Mouse (Mus musculus) ES-Bruce4 (cell line): ENCODE measurements at regions not wholly inside any gene's neighbourhood (a gene's known extent, or its start where the extent isn't known, plus 50 kb on each side); places are given as distances from the start of the nearest gene placed in this dataset.

Source experiments
- CTCF ChIP-seq: IDR thresholded peaks from one replicate; pipeline ENCODE4 v1.8.1; 2011; ENCODE audit warnings: low read depth, low read length
- POLR2A ChIP-seq: IDR thresholded peaks from one replicate; pipeline ENCODE4 v1.8.1; 2011; ENCODE audit warnings: low read length; ENCODE audit not compliant: insufficient read depth

DNA sequence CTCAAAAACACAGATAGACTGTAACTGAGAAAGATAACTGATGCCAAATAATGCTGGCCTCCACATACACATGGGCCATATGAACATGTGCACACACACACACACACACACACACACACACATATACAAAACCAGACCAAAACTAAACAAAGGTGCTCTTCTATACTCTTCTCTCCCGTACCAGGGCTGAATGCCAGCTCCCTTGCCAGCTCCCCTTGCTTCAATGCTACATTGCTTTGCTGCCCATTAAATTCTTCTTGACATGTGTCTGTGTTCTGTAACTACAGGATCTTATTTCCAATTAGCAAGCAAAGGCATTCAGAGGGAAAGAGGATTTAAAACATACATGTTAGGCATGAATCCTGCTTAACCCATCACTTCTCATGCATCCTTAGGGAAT is 74.3 kb upstream of the Chrm2 start:
- TF ChIP-seq POLR2A (no peak), CTCF (no peak)
